Mouse (Mus musculus) frontal cortex, postnatal 10 days (tissue): ENCODE data around the gene Prickle4.

Experiments used
- DNase-seq, 2 experiments: peaks; one replicate each; pipeline ENCODE4 v3.0.0; 2022; ENCODE audit warnings: low spot score in 2 of 2, mixed read lengths in 1 of 2

Gene Prickle4

GRCm38 (mm10) chr17:47694503-47695336 is at the start of gene Prickle4:
Gene Prickle4, minus strand, starts transcription at chr17:47694736.
- peak; percentile 94 to 97 for DNase-seq

- no peak for DNase-seq
Observed at GRCm38 (mm10) chr17:47744086-47744485, 49.5 kb upstream of the Prickle4 start.

GRCm38 (mm10) chr17:47742991-47743734 is 48.6 kb upstream of the Prickle4 start:
- DNase-seq: no peak

DNA sequence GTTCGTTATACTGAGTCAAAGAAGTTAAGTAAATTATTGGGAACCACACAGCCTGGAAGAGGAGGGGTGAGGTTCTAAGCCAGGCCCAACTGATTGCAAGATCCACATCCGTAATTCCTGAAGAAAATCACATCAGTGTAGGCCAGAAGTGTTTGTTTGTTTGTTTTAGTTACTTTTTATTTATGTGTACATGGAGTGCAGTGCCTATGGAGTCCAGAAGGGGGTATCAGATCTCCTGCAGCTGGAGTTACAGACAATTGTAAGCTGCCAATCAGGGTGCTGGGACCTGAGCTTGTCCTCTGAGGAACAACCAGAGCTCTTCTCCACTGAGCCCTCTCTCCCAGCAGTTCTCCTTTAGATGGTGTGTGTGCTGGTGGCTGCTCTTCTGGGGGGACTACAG is 45.6 kb upstream of the Prickle4 start:
- DNase-seq: no peak

GRCm38 (mm10) chr17:47738879-47739798 is 44.6 kb upstream of the Prickle4 start:
- no peak for DNase-seq

GRCm38 (mm10) chr17:47738066-47738878 is 43.7 kb upstream of the Prickle4 start:
- DNase-seq: peak; percentile 22 to 27

DNA sequence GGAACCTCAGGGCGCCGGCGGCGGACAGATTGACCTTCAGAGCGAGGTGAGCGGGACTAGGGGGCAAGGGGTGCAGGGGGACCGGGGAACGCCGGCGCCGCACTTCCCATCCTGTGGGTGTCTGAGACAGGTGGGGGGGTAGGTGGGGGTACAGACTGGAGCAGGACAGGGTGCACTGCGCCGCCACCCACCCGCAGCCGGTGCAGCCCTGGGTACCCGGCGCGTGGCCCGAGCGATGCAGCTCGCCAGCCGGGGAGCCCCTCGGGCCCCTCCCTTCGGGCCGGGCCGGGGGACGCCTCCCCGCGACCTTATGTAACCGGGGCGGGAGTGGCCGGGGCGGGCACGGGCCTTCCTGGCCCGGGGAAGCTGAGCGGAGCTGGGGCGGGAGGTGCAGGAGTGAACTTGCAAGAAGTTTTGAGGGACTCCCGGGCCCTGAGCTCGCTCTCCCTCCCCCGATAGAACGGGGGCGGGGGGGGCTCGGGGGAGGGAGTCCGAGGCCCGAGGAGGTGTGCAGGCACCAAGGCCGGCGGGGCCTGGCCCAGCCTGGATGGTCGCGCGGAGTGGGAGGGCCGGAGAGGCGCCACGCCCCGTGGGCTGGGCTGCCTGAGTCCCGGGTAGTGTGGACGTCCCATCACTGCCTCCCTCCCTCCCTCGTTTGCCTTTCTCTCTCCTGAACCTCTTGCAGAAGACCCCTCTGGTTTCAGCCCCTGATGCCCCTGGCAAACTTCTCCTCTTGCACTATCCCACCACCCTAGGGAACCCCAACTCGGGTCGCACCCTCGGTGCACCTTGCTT is 42.9 kb upstream of the Prickle4 start:
- DNase-seq: peak; percentile 72 to 74

GRCm38 (mm10) chr17:47736856-47737255 is 42.3 kb upstream of the Prickle4 start, which contains the start of gene Tfeb:
Gene Tfeb, plus strand, starts transcription at chr17:47737030.
- peak; percentile 88 to 95 for DNase-seq

DNA sequence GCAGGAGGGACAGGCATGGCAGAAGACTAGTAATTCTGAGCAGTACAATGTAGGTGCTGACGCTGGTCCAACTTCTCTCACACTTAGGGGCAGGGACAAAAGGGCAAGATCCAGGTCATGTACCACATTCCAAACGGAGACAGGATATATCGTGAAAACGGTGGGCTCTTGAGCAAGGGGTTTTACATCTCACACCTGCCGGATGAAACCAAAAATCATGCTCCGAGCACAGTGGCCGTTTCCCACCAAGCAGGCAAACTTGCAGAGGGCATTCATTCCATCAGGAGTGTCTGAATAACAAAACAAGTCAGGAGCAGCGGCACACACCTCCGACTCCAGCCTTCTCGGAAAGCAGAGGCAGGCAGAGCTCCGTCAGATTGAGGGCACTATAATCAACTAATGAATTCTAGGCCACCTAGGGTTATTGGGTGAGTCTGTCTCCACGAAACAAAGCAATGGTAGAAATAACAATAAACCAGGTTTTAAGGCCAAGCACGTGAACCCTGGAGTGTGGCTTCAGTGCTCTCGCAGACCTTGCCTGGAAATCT is 41.1 kb upstream of the Prickle4 start:
- DNase-seq: no peak

GRCm38 (mm10) chr17:47730633-47731575 is 36.4 kb upstream of the Prickle4 start:
- DNase-seq: no peak

GRCm38 (mm10) chr17:47726566-47726965 is 32.0 kb upstream of the Prickle4 start, which contains the start of gene Pgc:
Gene Pgc, plus strand, starts transcription at chr17:47726842.
- no peak for DNase-seq

- no peak for DNase-seq
Observed at GRCm38 (mm10) chr17:47721183-47721582, 26.6 kb upstream of the Prickle4 start.

DNA sequence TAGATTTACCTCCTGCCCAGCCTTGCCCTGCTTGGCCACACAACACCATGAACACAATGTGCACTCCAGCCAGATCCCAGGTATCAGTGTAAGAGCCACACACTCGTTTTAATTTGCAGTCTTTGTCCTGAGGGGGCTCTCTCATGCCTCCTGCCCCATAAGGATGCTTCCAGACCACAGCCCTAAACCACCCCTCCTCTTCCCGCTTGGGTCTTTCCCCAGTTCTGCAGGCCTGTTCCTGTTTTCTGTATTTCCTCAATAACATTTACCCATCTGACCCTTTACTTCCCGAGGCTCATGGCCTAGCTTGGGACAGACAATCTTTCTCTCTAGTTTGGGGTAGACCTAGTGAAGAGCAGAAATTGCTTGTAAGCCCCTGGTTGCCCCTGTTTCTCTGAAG is 20.5 kb upstream of the Prickle4 start:
- DNase-seq: no peak

GRCm38 (mm10) chr17:47712889-47713571 is 18.5 kb upstream of the Prickle4 start:
- DNase-seq: no peak

- DNase-seq: no peak
Observed at GRCm38 (mm10) chr17:47711883-47712282, 17.3 kb upstream of the Prickle4 start.

DNA sequence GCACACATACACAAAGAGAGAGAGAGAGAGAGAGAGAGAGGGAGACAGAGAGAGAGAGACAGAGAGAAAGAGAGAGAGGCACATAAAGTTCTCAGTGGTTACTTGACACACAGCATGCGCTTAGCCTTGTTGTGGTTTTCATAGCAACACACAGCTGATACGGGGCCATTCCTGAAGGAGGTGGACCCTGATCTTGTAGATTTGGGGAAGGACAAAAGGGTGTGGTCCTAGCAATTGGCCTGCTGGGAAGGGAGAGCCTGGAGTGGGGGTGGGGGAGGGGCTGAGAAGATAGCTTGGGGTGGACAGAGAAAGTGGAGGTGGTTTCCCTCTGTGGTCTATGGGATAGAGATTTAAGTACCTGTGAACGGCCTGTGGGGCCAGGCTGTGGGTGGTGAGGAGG is 15.5 kb upstream of the Prickle4 start:
- no peak for DNase-seq

- no peak for DNase-seq
Observed at GRCm38 (mm10) chr17:47708972-47709371, 14.4 kb upstream of the Prickle4 start.

DNA sequence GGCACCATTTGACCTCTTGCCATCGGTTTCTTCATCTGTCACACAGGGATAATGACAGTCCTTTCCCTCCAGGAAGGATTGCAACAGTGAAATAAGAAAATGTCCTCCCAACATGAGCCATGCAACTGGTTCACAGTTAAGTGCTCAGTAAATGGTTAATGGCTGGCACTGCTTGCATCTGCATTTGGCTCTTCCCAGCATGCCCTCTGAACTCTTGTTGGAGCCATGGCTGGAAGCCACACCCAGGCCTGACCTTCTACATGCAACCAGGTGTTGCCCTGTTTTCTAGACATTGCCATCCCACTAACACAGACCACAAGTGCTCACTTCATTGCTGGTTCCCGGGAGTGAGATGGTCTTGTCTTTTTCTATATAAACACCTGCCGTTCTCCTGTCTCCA is 13.4 kb upstream of the Prickle4 start:
- no peak for DNase-seq
